Mouse (Mus musculus): Measurements from ENCODE around the gene Lpcat2. TPM values are rescaled to one million over a fixed set of nuclear protein-coding genes. Genes with fewer than 3 reads are reported as not detected.
A peak's percentile ranks its signal among the peaks of the same experiment; 100 is the strongest.

The Lpcat2 gene
- 4.7 and 4.8 TPM in 2 replicates for polyA plus RNA-seq (2014; fragmentation: Nextera tagmentation; extraction: Ambion mirVana)

- Histone ChIP-seq H3K27ac (replicated peaks; ENCODE audit: low read depth, low read length) (no peak within 1 kb of the TSS), H3K27me3 (ENCODE audit: control insufficient read depth, insufficient read depth, low read length) (no peaks in the 10 kb centered on the region), H3K4me3 (ENCODE audit: low read depth, low read length) (peak within 1 kb of the TSS; percentile 61), H3K4me1 (ENCODE audit: control insufficient read depth, insufficient read depth, low read length) (no peaks in the 10 kb centered on the region), H3K36me3 (replicated peaks; ENCODE audit: control insufficient read depth, insufficient read depth, low read depth, low read length) (peaks cover 2% of the 10 kb centered on the region), H3K9ac (replicated peaks; ENCODE audit: low read length) (peak within 1 kb of the TSS; percentile 74), H3K4me2 (ENCODE audit: low read depth, low read length) (peak within 1 kb of the TSS; percentile 84), H3K9me3 (replicated peaks; ENCODE audit: control insufficient read depth, low read length) (no peaks in the 10 kb centered on the region)
- ATAC-seq (replicated peaks; ENCODE audit: insufficient number of reproducible peaks, low FRiP score, low TSS enrichment, low read depth): peak; percentile 70
- WGBS: 1% methylated on average over 50 of the region's 50 CpGs
- peak; percentile 86 for DNase-seq (ENCODE audit: low spot score)
Observed at GRCm38 (mm10) chr8:92855171-92855894, at the start of gene Lpcat2. Gene Lpcat2 (plus strand): TSS chr8:92855339.

DNA sequence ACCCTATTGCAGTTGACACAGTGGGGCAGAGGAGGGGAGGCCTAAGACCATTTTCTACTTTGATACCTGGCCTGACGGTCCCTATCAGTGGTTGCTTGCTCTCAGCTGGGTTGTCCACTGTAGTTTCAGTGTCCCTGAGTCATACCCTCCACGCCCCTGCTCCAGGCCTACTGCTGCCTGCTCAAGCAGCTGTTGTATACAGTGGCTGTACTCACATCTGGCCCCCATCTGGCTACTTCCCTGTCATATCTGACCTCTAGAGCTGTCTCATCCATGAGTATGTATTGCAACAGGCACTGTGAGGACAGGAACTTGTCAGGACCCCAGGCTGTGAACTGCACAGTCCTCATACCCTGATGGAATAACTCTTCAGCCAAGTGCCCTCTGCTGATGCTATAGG is 42.4 kb upstream of the Lpcat2 start:
- WGBS: 83% methylated on average over 2 of the region's 2 CpGs
- no peak overlapping the region for H3K9ac ChIP-seq (replicated peaks; ENCODE audit: low read length)
- H3K36me3 ChIP-seq (replicated peaks; ENCODE audit: control insufficient read depth, insufficient read depth, low read depth, low read length): no peaks in the 10 kb centered on the region
- no peak overlapping the region for H3K27ac ChIP-seq (replicated peaks; ENCODE audit: low read depth, low read length)
- no peak for ATAC-seq (replicated peaks; ENCODE audit: insufficient number of reproducible peaks, low FRiP score, low TSS enrichment, low read depth)
- no peaks in the 10 kb centered on the region for H3K27me3 ChIP-seq (ENCODE audit: control insufficient read depth, insufficient read depth, low read length)
- H3K9me3 ChIP-seq (replicated peaks; ENCODE audit: control insufficient read depth, low read length): no peaks in the 10 kb centered on the region
- H3K4me3 ChIP-seq (ENCODE audit: low read depth, low read length): no peak overlapping the region
- no peak for DNase-seq (ENCODE audit: low spot score)
- no peaks in the 10 kb centered on the region for H3K4me1 ChIP-seq (ENCODE audit: control insufficient read depth, insufficient read depth, low read length)
- no peak overlapping the region for H3K4me2 ChIP-seq (ENCODE audit: low read depth, low read length)

DNA sequence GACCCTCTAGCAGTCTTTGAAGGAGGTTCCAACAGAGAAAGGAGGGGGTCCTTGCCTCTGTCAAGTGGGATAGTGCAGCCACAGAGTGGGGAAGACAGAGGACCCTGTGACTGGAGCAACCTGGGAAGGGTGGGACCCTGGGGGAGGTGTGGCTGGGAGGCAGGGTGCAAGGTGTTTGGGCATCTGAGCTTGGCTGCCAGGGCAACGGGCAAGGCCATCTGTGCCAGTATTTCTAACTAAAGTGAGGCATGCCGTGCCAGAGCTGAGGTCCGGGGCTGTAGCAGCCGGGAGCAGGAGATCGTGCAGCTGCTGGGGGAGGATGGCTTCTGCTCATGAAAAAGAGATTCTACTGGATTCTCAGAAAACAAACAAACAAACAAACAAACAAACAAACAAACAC is 39.5 kb upstream of the Lpcat2 start:
- DNase-seq (ENCODE audit: low spot score): no peak
- 80% methylated on average over 5 of the region's 5 CpGs for WGBS
- H3K27ac ChIP-seq (replicated peaks; ENCODE audit: low read depth, low read length): no peak overlapping the region

GRCm38 (mm10) chr8:92817928-92818818 is 37.0 kb upstream of the Lpcat2 start:
- no peaks in the 10 kb centered on the region for H3K36me3 ChIP-seq (replicated peaks; ENCODE audit: control insufficient read depth, insufficient read depth, low read depth, low read length)
- DNase-seq (ENCODE audit: low spot score) (peak; percentile 95), ATAC-seq (replicated peaks; ENCODE audit: insufficient number of reproducible peaks, low FRiP score, low TSS enrichment, low read depth) (peak; percentile 77)
- H3K27me3 ChIP-seq (ENCODE audit: control insufficient read depth, insufficient read depth, low read length): no peaks in the 10 kb centered on the region
- no peaks in the 10 kb centered on the region for H3K9me3 ChIP-seq (replicated peaks; ENCODE audit: control insufficient read depth, low read length)
- no peak overlapping the region for H3K4me3 ChIP-seq (ENCODE audit: low read depth, low read length)
- no peak overlapping the region for H3K9ac ChIP-seq (replicated peaks; ENCODE audit: low read length)
- WGBS: 21% methylated on average over 6 of the region's 6 CpGs
- no peak overlapping the region for H3K27ac ChIP-seq (replicated peaks; ENCODE audit: low read depth, low read length)
- H3K4me1 ChIP-seq (ENCODE audit: control insufficient read depth, insufficient read depth, low read length): no peaks in the 10 kb centered on the region
- H3K4me2 ChIP-seq (ENCODE audit: low read depth, low read length): no peak overlapping the region

More for the DNA sequence above, 39.5 kb upstream of the Lpcat2 start:
- Histone ChIP-seq H3K4me3 (ENCODE audit: low read depth, low read length) (no peak overlapping the region), H3K9ac (replicated peaks; ENCODE audit: low read length) (no peak overlapping the region), H3K9me3 (replicated peaks; ENCODE audit: control insufficient read depth, low read length) (no peaks in the 10 kb centered on the region), H3K4me1 (ENCODE audit: control insufficient read depth, insufficient read depth, low read length) (no peaks in the 10 kb centered on the region), H3K4me2 (ENCODE audit: low read depth, low read length) (no peak overlapping the region), H3K27me3 (ENCODE audit: control insufficient read depth, insufficient read depth, low read length) (no peaks in the 10 kb centered on the region), H3K36me3 (replicated peaks; ENCODE audit: control insufficient read depth, insufficient read depth, low read depth, low read length) (no peaks in the 10 kb centered on the region)
- no peak for ATAC-seq (replicated peaks; ENCODE audit: insufficient number of reproducible peaks, low FRiP score, low TSS enrichment, low read depth)

- Histone ChIP-seq H3K4me1 (ENCODE audit: control insufficient read depth, insufficient read depth, low read length) (no peaks in the 10 kb centered on the region), H3K9me3 (replicated peaks; ENCODE audit: control insufficient read depth, low read length) (no peaks in the 10 kb centered on the region), H3K27ac (replicated peaks; ENCODE audit: low read depth, low read length) (no peak overlapping the region), H3K9ac (replicated peaks; ENCODE audit: low read length) (no peak overlapping the region), H3K36me3 (replicated peaks; ENCODE audit: control insufficient read depth, insufficient read depth, low read depth, low read length) (no peaks in the 10 kb centered on the region), H3K4me3 (ENCODE audit: low read depth, low read length) (no peak overlapping the region), H3K27me3 (ENCODE audit: control insufficient read depth, insufficient read depth, low read length) (no peaks in the 10 kb centered on the region), H3K4me2 (ENCODE audit: low read depth, low read length) (no peak overlapping the region)
- DNase-seq (ENCODE audit: low spot score) (no peak), ATAC-seq (replicated peaks; ENCODE audit: insufficient number of reproducible peaks, low FRiP score, low TSS enrichment, low read depth) (no peak)
Observed at GRCm38 (mm10) chr8:92821151-92821550, 34.0 kb upstream of the Lpcat2 start.

DNA sequence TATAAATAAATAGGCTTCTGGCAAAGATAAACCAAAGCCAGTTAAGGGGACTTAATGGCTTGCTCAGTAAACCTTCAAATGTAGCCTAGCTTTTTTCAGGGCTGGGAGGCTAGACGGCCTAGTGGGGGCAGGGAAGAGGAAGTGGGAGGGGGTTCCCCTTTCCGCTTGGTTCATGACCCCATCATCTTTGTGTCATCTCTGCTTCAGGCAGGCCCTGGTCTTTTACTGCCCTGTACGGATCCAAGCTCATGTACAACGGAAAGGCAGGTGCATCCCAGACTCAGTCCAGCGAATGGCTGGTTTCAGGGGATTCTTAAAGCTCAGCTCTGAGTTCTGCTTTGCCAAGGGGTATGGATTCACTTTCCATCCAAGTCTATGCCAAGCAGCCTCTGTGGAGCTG is 32.8 kb upstream of the Lpcat2 start:
- Histone ChIP-seq H3K36me3 (replicated peaks; ENCODE audit: control insufficient read depth, insufficient read depth, low read depth, low read length) (no peaks in the 10 kb centered on the region), H3K9ac (replicated peaks; ENCODE audit: low read length) (no peak overlapping the region), H3K4me1 (ENCODE audit: control insufficient read depth, insufficient read depth, low read length) (no peaks in the 10 kb centered on the region), H3K9me3 (replicated peaks; ENCODE audit: control insufficient read depth, low read length) (no peaks in the 10 kb centered on the region), H3K4me2 (ENCODE audit: low read depth, low read length) (no peak overlapping the region), H3K4me3 (ENCODE audit: low read depth, low read length) (no peak overlapping the region), H3K27ac (replicated peaks; ENCODE audit: low read depth, low read length) (no peak overlapping the region), H3K27me3 (ENCODE audit: control insufficient read depth, insufficient read depth, low read length) (no peaks in the 10 kb centered on the region)
- ATAC-seq (replicated peaks; ENCODE audit: insufficient number of reproducible peaks, low FRiP score, low TSS enrichment, low read depth): no peak
- no peak for DNase-seq (ENCODE audit: low spot score)
- WGBS: 58% methylated on average over 5 of the region's 5 CpGs

DNA sequence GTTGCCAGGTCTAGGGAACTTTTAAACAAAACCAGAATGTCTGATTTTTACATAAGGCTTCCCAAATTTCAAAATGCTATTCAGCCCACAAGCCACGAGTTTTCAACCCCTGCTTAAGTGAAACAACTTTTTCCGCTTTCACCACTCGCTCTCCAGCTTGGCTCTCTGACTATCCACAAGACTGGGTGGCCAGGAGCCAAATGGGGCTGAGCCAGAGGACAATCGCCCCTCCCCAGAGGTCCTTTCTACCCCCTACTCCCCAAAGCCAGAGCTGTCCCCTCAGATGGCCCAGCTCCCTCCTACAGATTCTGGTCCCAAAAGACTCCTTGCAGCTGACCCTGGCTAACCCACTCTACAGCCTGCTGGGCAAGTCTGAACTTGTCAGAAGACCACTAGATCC is 29.1 kb upstream of the Lpcat2 start:
- Histone ChIP-seq H3K36me3 (replicated peaks; ENCODE audit: control insufficient read depth, insufficient read depth, low read depth, low read length) (no peaks in the 10 kb centered on the region), H3K4me3 (ENCODE audit: low read depth, low read length) (no peak overlapping the region), H3K4me1 (ENCODE audit: control insufficient read depth, insufficient read depth, low read length) (peaks cover 3% of the 10 kb centered on the region; the same call in 1 of the 2 replicates), H3K27ac (replicated peaks; ENCODE audit: low read depth, low read length) (no peak overlapping the region), H3K27me3 (ENCODE audit: control insufficient read depth, insufficient read depth, low read length) (no peaks in the 10 kb centered on the region), H3K4me2 (ENCODE audit: low read depth, low read length) (no peak overlapping the region), H3K9ac (replicated peaks; ENCODE audit: low read length) (no peak overlapping the region), H3K9me3 (replicated peaks; ENCODE audit: control insufficient read depth, low read length) (no peaks in the 10 kb centered on the region)
- WGBS: 70% methylated on average over 4 of the region's 4 CpGs
- DNase-seq (ENCODE audit: low spot score): no peak
- no peak for ATAC-seq (replicated peaks; ENCODE audit: insufficient number of reproducible peaks, low FRiP score, low TSS enrichment, low read depth)

Data from embryonic facial prominence, embryonic 11.5 days (tissue).